ENCODE assay signal across 10 mouse cellular contexts in the genomic region with DNA sequence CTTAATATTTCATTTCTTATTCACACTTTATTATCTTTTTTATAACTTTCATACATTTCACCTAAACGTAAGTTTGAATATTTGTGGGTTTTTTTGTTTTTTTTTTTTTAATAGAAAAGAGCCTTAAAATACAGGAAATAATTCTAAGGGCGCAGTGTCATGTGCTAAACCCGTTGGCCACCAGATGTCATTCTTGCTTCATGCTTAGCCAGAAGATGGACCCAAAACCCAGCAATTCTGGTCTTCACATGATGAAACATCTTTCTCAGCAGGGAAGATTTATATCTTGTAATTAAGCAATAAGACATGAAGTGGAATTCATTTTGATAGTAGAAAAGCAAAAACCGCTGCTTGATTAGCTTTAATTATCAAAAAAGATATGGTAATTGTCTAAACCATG. TPM values are rescaled to one million over a fixed set of nuclear protein-coding genes. Genes with fewer than 3 reads are reported as not detected.
A peak's percentile ranks its signal among the peaks of the same experiment; 100 is the strongest.
DNase-seq lines count a peak whose midpoint lies in the region; ATAC-seq and TF ChIP-seq lines count a peak whose summit lies in the region.
"Had no signal": no experiment of that assay in that cellular context is flagged by ENCODE, and none has a peak within 500 bp of the region (broad histone marks: within the 10 kb centered on the region; RNA-seq: fewer than 3 reads in every experiment).

No protein-coding gene starts in this region.

- no peak overlapping the region for H3K4me2 ChIP-seq in midbrain, embryonic 13.5 days (replicated peaks)
- H3K4me2 ChIP-seq: embryonic facial prominence, embryonic 13.5 days; limb, embryonic 12.5 days had no signal

- H3K4me1 ChIP-seq in liver, adult 2 months (ENCODE audit: control insufficient read depth, insufficient read depth, low read length) = no peaks in the 10 kb centered on the region
- no peaks in the 10 kb centered on the region for H3K4me1 ChIP-seq in MEL (ENCODE audit: control insufficient read depth in 1 of 2, insufficient read depth in 2 of 2, low read length in 2 of 2)
- no peaks in the 10 kb centered on the region for H3K4me1 ChIP-seq in embryonic fibroblast, embryonic 13.5 days (ENCODE audit: control insufficient read depth, insufficient read depth, low read length)
- H3K4me1 ChIP-seq in midbrain, embryonic 13.5 days (replicated peaks) = no peaks in the 10 kb centered on the region
- H3K4me1 ChIP-seq: embryonic facial prominence, embryonic 13.5 days; limb, embryonic 12.5 days had no signal

- no peak overlapping the region for H3K9ac ChIP-seq in liver, adult 2 months (ENCODE audit: low read depth, low read length)
- H3K9ac ChIP-seq in MEL (ENCODE audit: control insufficient read depth, low read depth, low read length, poor library complexity, severe bottlenecking) = no peak overlapping the region
- no peak overlapping the region for H3K9ac ChIP-seq in midbrain, embryonic 13.5 days (replicated peaks)
- H3K9ac ChIP-seq: embryonic facial prominence, embryonic 13.5 days; limb, embryonic 12.5 days had no signal

- no peak for TF ChIP-seq POLR2A in liver, adult 2 months (IDR thresholded peaks at IDR 0.05; ENCODE audit: extremely low read depth, insufficient read depth, low read length)
- no peak for TF ChIP-seq POLR2A in MEL (IDR thresholded peaks at IDR 0.05; ENCODE audit: control insufficient read depth in 1 of 2, insufficient read depth in 1 of 2, low read depth in 1 of 2, low read length in 2 of 2, poor library complexity in 1 of 2)
- TF ChIP-seq POLR2A in embryonic fibroblast, embryonic 13.5 days (IDR thresholded peaks at IDR 0.05; ENCODE audit: low read depth, low read length) = no peak

- H3K36me3 ChIP-seq in liver, adult 2 months (ENCODE audit: control insufficient read depth, insufficient read depth, low read length) = no peaks in the 10 kb centered on the region
- H3K36me3 ChIP-seq in MEL (ENCODE audit: control insufficient read depth in 1 of 2, insufficient read depth in 2 of 2, low read length in 2 of 2) = no peaks in the 10 kb centered on the region
- no peaks in the 10 kb centered on the region for H3K36me3 ChIP-seq in midbrain, embryonic 13.5 days
- H3K36me3 ChIP-seq: embryonic facial prominence, embryonic 13.5 days; limb, embryonic 12.5 days had no signal

- H3K27ac ChIP-seq in liver, adult 2 months (replicated peaks; ENCODE audit: insufficient read depth, low read depth, low read length) = no peak overlapping the region
- no peak overlapping the region for H3K27ac ChIP-seq in MEL (ENCODE audit: control insufficient read depth, low read depth, low read length)
- H3K27ac ChIP-seq in embryonic fibroblast, embryonic 13.5 days (ENCODE audit: insufficient read depth, low read length) = no peak overlapping the region
- H3K27ac ChIP-seq in midbrain, embryonic 13.5 days = no peak overlapping the region
- H3K27ac ChIP-seq: embryonic facial prominence, embryonic 13.5 days; limb, embryonic 12.5 days had no signal

- H3K4me3 ChIP-seq in liver, adult 2 months (ENCODE audit: insufficient read depth, low read depth, low read length) = no peak overlapping the region
- no peak overlapping the region for H3K4me3 ChIP-seq in MEL (ENCODE audit: control insufficient read depth in 1 of 2, insufficient read depth in 1 of 2, low read depth in 2 of 2, low read length in 2 of 2)
- H3K4me3 ChIP-seq in embryonic fibroblast, embryonic 13.5 days (ENCODE audit: insufficient read depth, low read length) = no peak overlapping the region
- H3K4me3 ChIP-seq in midbrain, embryonic 13.5 days (replicated peaks) = no peak overlapping the region
- H3K4me3 ChIP-seq: embryonic facial prominence, embryonic 13.5 days; limb, embryonic 12.5 days had no signal

- 77% methylated on average over 4 of the region's 4 CpGs for WGBS in liver, adult 2 months
- WGBS in midbrain, embryonic 13.5 days = 92% methylated on average over 4 of the region's 4 CpGs

- peak; percentile 14; the same call in 1 of the 2 replicates for TF ChIP-seq CTCF in liver, adult 2 months (IDR thresholded peaks at IDR 0.05; ENCODE audit: low read depth, low read length)
- peak in 2 of 3 experiments; percentile 46 to 52; a peak in 4 of 6 replicates for TF ChIP-seq CTCF in MEL (IDR thresholded peaks at IDR 0.05 in 2 of 3, conservative IDR thresholded peaks at IDR 0.05 in 1 of 3; ENCODE audit: control insufficient read depth in 1 of 3, insufficient read depth in 1 of 3, low read depth in 2 of 3, low read length in 3 of 3, poor library complexity in 1 of 3, severe bottlenecking in 1 of 3)
- peak; percentile 25; the same call in 1 of the 2 replicates for TF ChIP-seq CTCF in embryonic fibroblast, embryonic 13.5 days (IDR thresholded peaks at IDR 0.05; ENCODE audit: borderline replicate concordance, insufficient read depth, low read length)

- H3K27me3 ChIP-seq in liver, adult 2 months (ENCODE audit: control insufficient read depth, insufficient read depth, low read length) = no peaks in the 10 kb centered on the region
- H3K27me3 ChIP-seq in MEL (ENCODE audit: control insufficient read depth in 1 of 2, insufficient read depth in 2 of 2, low read length in 2 of 2) = no peaks in the 10 kb centered on the region
- H3K27me3 ChIP-seq in midbrain, embryonic 13.5 days = no peaks in the 10 kb centered on the region
- H3K27me3 ChIP-seq: embryonic facial prominence, embryonic 13.5 days; limb, embryonic 12.5 days had no signal

- TF ChIP-seq RAD21 in MEL (IDR thresholded peaks at IDR 0.05; ENCODE audit: low read depth, low read length) = peak; percentile 66

- no peaks in the 10 kb centered on the region for H3K79me2 ChIP-seq in liver, adult 2 months (ENCODE audit: control insufficient read depth, insufficient read depth, low read length)
- no peaks in the 10 kb centered on the region for H3K79me2 ChIP-seq in MEL (ENCODE audit: control insufficient read depth, insufficient read depth, low read length, poor library complexity)

- H3K9me3 ChIP-seq in MEL (replicated peaks; ENCODE audit: insufficient read depth, low read length) = no peaks in the 10 kb centered on the region
- 0 out of 2 replicates have a peak, but pooled peaks cover 5% of the 10 kb centered on the region for H3K9me3 ChIP-seq in midbrain, embryonic 13.5 days

- no peak for ATAC-seq in midbrain, embryonic 13.5 days

- no peak for TF ChIP-seq EP300 in MEL (IDR thresholded peaks at IDR 0.05; ENCODE audit: low read depth in 1 of 2, low read length in 2 of 2)

- DNase-seq in heart, adult 8-10 months (ENCODE audit: low spot score) = peak; percentile 3
- no peak for DNase-seq in heart, adult 9 months (ENCODE audit: low spot score in 2 of 2)
- peak; percentile 1 for DNase-seq in liver, adult 2 months (ENCODE audit: extremely low read depth, low read depth, low spot score)
- no peak for DNase-seq in liver
- DNase-seq in MEL (ENCODE audit: low read depth, low spot score) = peak; percentile 20
- DNase-seq in thymus, postnatal 36 days = no peak

TF ChIP-seq in MEL, 35 proteins besides CTCF, POLR2A, EP300 and RAD21:
- TF ChIP-seq MAZ (IDR thresholded peaks at IDR 0.05; ENCODE audit: low read depth, low read length) (no peak), TCF12 (IDR thresholded peaks at IDR 0.05; ENCODE audit: low read depth, low read length) (no peak), POLR2AphosphoS2 (IDR thresholded peaks at IDR 0.05; ENCODE audit: low read length) (no peak), MEF2A (IDR thresholded peaks at IDR 0.05; ENCODE audit: extremely low read depth, insufficient replicate concordance, low read depth, low read length, poor library complexity, severe bottlenecking) (no peak), SMC3 (IDR thresholded peaks at IDR 0.05; ENCODE audit: low read depth, low read length) (peak; percentile 38), ZC3H11A (IDR thresholded peaks at IDR 0.05; ENCODE audit: low read depth, low read length) (peak; percentile 42), TAL1 (IDR thresholded peaks at IDR 0.05; ENCODE audit: low read length) (no peak)

RNA-seq across cellular contexts. Expression of a gene that starts 47.6 kb away (rescaled TPM):
- 10 to 100 TPM; 25.4 to 29.0 (median 28.2) TPM for total RNA-seq in heart, adult 8-10 months (2022)
- total RNA-seq in liver, adult 2 months (2014; rRNA removed) = 12.2 and 14.3 TPM in 2 replicates
- polyA plus RNA-seq in liver, adult 2 months (2012; rRNA removed) = 5.4 TPM in 2 replicates
- 4.4 and 5.0 TPM in 2 replicates for total RNA-seq in MEL (2012; rRNA removed)
- 1 to 10 TPM in 1 of 2 experiments, not detected in 1; 9.7 TPM for polyA plus RNA-seq in MEL (2012; ENCODE audit: insufficient read depth in 1 of 2, insufficient read length in 2 of 2, low read depth in 1 of 2, low replicate concordance in 2 of 2, missing spikeins in 1 of 2)
- polyA plus RNA-seq in embryonic fibroblast, embryonic 13.5 days (2011; ENCODE audit: insufficient read length, low read depth, missing spikeins) = 27.5 and 28.1 TPM in 2 replicates
- 28.5 and 29.0 TPM in 2 replicates for polyA plus RNA-seq in midbrain, embryonic 13.5 days (2015; fragmentation: Nextera tagmentation; extraction: Ambion mirVana)

Comparison
In these comparisons a context has a peak if more than half of its experiments do, and no peak if none do; other contexts are left out.
1. DNase-seq: peak in heart, adult 8-10 months (single experiment), liver, adult 2 months (single experiment) and MEL (single experiment); none in heart, adult 9 months (0 of 2), liver (single experiment) and thymus, postnatal 36 days (0 of 2).
2. Peak in every context shown above with its lines, with median percentiles within 50 percentile points of each other: CTCF ChIP-seq.